Mouse (Mus musculus) kidney, embryonic 15.5 days (tissue): ENCODE measurements around the gene Acadm. TPM values are rescaled to one million over a fixed set of nuclear protein-coding genes. Genes with fewer than 3 reads are reported as not detected.

Source experiments
- ATAC-seq: fragments of 200-750 bp; cut with Nextera tagmentation; replicated peaks from 2 replicates; pipeline ENCODE4 v1.8.0; 2017; ENCODE audit warnings: moderate TSS enrichment; ENCODE audit not compliant: low FRiP score
- H3K27ac ChIP-seq: fragments of 300-500 bp; sonication (generic); 2 replicates; pipeline ENCODE4 v1.5.1; 2015; ENCODE audit warnings: mild to moderate bottlenecking, inconsistent platforms
- H3K27me3 ChIP-seq: fragments of 300-500 bp; sonication (generic); 2 replicates; pipeline ENCODE4 v1.6.1; 2015; ENCODE audit warnings: inconsistent platforms
- H3K36me3 ChIP-seq: fragments of 300-500 bp; sonication (generic); 2 replicates; pipeline ENCODE4 v1.6.1; 2015; ENCODE audit warnings: inconsistent platforms
- H3K4me1 ChIP-seq: fragments of 300-500 bp; sonication (generic); 2 replicates; pipeline ENCODE4 v1.6.1; 2015; ENCODE audit warnings: inconsistent platforms
- H3K4me2 ChIP-seq: fragments of 300-500 bp; sonication (generic); 2 replicates; pipeline ENCODE4 v1.6.1; 2015; ENCODE audit warnings: moderate library complexity, mild to moderate bottlenecking, inconsistent platforms
- H3K4me3 ChIP-seq: fragments of 300-500 bp; sonication (generic); replicated peaks from 2 replicates; pipeline ENCODE4 v1.5.1; 2015; ENCODE audit warnings: mild to moderate bottlenecking, inconsistent platforms
- H3K9ac ChIP-seq: fragments of 300-500 bp; sonication (generic); 2 replicates; pipeline ENCODE4 v1.6.1; 2015; ENCODE audit warnings: mild to moderate bottlenecking, inconsistent platforms
- H3K9me3 ChIP-seq: fragments of 300-500 bp; sonication (generic); replicated peaks from 2 replicates; pipeline ENCODE4 v1.6.1; 2016; ENCODE audit warnings: inconsistent platforms
- WGBS: fragments of 180-500 bp; shearing (Covaris S2); methylation state at CpG from one replicate; pipeline ENCODE4 v1.1.7; 2015; ENCODE audit warnings: mixed read lengths; 5-methylcytosine and 5-hydroxymethylcytosine counted together
- polyA plus RNA-seq: library from polyadenylated mRNA; unstranded; fragments of >200 nt; fragmentation: Nextera tagmentation; extraction: Ambion mirVana; gene quantifications from 2 replicates; pipeline ENCODE4 v1.2.1, GENCODE M21; 2015

Acadm gene
- polyA plus RNA-seq, 1 experiment from 2014 or later = 122 TPM

DNA sequence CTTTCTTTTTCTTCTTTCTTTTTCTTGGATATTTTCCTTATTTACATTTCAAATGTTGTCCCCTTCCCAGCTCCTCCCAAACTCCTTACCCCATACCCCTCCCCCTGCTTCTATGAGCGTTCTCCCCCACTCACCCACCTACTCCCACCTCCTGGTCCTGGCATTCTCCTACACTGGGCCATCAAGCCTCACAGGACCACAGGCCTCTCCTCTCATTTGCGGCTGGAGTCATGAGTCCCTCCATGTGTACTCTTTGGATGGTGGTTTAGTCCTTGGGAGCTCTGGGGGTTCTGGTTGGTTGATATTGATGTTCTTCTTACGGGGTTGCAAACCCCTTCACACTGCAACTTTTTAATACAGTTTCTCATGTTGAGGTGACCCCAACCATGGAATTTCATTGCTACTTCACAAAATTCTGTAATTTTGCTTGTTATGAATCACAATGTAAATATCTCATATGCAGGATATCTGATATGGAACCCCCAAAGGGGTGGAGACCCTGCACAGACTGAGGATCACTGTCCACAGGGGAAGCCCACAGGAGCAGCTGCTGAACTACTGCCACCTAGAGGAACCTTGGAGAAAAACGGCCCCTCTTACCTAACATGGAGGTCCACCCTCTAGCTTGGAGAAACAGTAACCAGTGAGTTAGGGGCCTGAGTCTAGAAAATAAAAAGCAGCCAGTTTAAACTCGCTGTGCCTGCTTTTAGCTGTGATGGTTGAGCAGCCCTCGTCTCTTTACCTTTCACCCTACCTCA, 17.4 kb upstream of the Acadm start:
- Histone ChIP-seq H3K4me3 (no peak overlapping the region), H3K4me2 (no peak overlapping the region), H3K4me1 (0 out of 2 replicates have a peak, but pooled peaks cover 4% of the 10 kb centered on the region), H3K9ac (no peak overlapping the region), H3K27ac (no peak overlapping the region), H3K36me3 (no peaks in the 10 kb centered on the region), H3K9me3 (no peaks in the 10 kb centered on the region), H3K27me3 (no peaks in the 10 kb centered on the region)
- 0 out of 2 replicates have a peak, but pooled peaks have one; percentile 50 for ATAC-seq
- 69% methylated on average over 6 of the region's 6 CpGs for WGBS

DNA sequence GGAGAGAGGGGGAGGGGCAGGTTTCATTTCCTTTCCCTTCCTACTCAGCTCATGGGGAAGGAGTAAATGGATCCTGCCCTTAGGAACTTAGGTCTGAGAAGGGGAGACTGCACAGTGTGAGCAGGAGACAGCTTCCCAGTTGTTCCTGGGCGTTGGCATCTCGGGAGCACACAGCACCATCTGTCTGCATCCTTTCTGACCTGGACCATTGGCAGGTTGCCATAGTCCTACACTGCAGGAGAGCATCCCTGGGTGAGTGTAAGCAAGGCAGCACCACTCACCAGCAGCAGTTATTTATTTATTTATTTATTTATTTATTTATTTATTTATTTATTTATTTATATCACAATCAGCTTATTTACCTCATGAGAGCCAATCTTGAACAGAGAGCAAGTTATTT, 16.5 kb upstream of the Acadm start:
- no peak overlapping the region for H3K4me2 ChIP-seq
- no peaks in the 10 kb centered on the region for H3K27me3 ChIP-seq
- H3K36me3 ChIP-seq = no peaks in the 10 kb centered on the region
- H3K4me3 ChIP-seq = no peak overlapping the region
- 0 out of 2 replicates have a peak, but pooled peaks cover 4% of the 10 kb centered on the region for H3K4me1 ChIP-seq
- ATAC-seq = no peak
- H3K27ac ChIP-seq = no peak overlapping the region
- no peak overlapping the region for H3K9ac ChIP-seq
- H3K9me3 ChIP-seq = no peaks in the 10 kb centered on the region
- WGBS = 58% methylated on average over 2 of the region's 2 CpGs

DNA sequence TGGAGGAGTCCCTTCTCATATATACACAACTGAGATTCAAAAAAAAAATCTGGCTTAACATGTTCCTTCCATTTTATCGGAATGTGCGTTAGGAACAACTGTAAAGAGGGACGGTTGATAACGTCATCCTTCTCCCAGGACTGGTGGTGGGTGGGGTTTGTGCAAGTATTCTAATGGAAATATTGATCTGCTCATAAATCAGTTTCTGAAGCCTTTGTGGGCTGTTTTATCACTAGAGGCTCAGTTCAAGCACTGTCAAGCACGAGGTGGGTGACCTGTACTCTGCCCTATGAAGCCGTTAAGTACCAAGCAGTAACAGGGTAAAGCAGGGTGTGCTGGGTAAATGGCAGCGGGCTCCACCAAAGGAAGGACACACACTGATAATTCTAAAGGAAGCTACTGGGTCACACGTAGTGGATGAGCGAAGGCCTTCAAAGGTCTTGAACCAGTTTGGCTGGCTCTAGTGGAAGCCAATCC, 15.3 kb upstream of the Acadm start:
- no peaks in the 10 kb centered on the region for H3K9me3 ChIP-seq
- H3K27me3 ChIP-seq = no peaks in the 10 kb centered on the region
- no peak overlapping the region for H3K27ac ChIP-seq
- H3K36me3 ChIP-seq = no peaks in the 10 kb centered on the region
- no peak overlapping the region for H3K4me3 ChIP-seq
- WGBS = 76% methylated on average over 9 of the region's 9 CpGs
- H3K4me2 ChIP-seq = no peak overlapping the region
- no peaks in the 10 kb centered on the region for H3K4me1 ChIP-seq
- no peak overlapping the region for H3K9ac ChIP-seq
- no peak; the same call in 1 of the 2 replicates for ATAC-seq

DNA sequence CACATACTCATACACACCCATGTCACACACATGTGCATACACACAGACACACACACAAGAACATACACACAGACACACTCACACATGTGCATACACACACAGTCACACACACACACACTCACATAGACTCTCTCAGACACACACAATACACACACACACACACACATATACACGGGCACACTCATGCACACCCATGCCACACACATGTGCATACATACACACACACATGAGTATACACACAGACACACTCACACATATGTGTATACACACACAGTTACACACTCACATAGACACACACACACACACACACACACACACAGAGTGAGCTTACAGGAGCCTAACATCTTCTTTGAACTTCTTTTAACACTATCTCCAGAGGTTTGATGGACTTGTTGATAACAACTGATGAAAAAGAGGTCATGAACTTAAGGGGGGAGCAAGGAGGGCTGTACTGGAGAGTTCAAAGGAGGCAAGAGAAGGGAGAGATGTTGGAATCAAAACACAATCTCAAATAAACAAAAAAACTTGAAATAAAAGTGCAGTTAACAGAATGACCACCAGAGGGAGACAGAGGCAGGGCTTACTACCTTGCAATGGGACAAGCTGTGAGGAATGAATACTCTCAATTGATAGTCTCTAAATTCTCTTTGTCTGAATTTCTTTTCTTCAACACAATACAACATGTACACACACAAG, 14.8 kb upstream of the Acadm start:
- no peaks in the 10 kb centered on the region for H3K36me3 ChIP-seq
- no peak overlapping the region for H3K4me3 ChIP-seq
- WGBS = 100% methylated on average over 1 of the region's 1 CpGs
- no peaks in the 10 kb centered on the region for H3K4me1 ChIP-seq
- no peaks in the 10 kb centered on the region for H3K27me3 ChIP-seq
- no peak overlapping the region for H3K4me2 ChIP-seq
- H3K9me3 ChIP-seq = no peaks in the 10 kb centered on the region
- H3K27ac ChIP-seq = no peak overlapping the region
- peak; percentile 26; the same call in 1 of the 2 replicates for ATAC-seq
- H3K9ac ChIP-seq = no peak overlapping the region

DNA sequence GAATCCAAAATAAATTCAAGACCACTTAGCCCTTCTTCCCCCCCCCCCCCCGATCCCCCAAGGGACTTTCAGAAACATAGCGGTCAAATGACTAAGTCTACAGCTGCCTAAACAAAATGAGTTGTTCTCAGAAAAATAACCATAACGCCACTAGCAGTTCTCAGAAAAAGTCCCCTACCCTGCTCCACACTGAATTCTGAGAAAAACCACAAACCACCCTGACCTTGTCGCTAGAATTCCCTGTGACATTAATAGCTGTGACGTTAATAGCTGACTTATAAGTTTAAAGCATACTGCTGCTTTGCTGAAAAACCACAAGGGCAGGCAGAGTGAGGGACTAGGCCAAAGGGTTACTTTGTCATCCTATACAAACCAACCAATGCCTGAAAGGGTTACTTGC, 13.5 kb upstream of the Acadm start:
- 88% methylated on average over 5 of the region's 5 CpGs for WGBS
- H3K4me3 ChIP-seq = no peak overlapping the region
- H3K27ac ChIP-seq = no peak overlapping the region
- no peak for ATAC-seq
- no peak overlapping the region for H3K4me2 ChIP-seq
- H3K9ac ChIP-seq = no peak overlapping the region
- H3K36me3 ChIP-seq = no peaks in the 10 kb centered on the region
- no peaks in the 10 kb centered on the region for H3K9me3 ChIP-seq
- no peaks in the 10 kb centered on the region for H3K27me3 ChIP-seq
- no peaks in the 10 kb centered on the region for H3K4me1 ChIP-seq

DNA sequence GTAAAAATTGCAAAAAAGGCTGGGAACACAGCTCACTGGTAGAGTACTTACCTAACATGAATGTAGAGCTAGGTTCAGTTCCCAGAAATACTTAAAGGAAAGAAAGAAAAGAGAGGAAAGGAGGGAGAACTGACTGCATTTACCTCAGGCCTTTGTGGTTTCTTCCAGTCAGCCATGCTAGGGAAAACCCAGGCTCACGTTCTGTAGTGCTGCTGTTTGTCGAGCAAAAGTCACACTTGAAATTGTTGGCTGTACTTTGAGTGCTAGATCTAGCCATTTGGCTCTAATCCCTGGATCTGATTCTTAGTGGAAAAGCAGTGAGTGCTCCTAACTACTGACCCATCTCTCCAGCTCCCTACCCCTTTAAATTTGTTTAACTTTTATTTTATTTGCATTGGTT, 3.7 kb upstream of the Acadm start:
- Histone ChIP-seq H3K9ac (no peak overlapping the region), H3K9me3 (no peaks in the 10 kb centered on the region), H3K4me1 (peaks cover 9% of the 10 kb centered on the region), H3K27ac (no peak overlapping the region), H3K4me2 (no peak overlapping the region), H3K27me3 (no peaks in the 10 kb centered on the region), H3K4me3 (no peak overlapping the region), H3K36me3 (no peaks in the 10 kb centered on the region)
- whole genome bisulfite sequencing = 60% methylated on average over 2 of the region's 2 CpGs
- no peak for ATAC-seq

DNA sequence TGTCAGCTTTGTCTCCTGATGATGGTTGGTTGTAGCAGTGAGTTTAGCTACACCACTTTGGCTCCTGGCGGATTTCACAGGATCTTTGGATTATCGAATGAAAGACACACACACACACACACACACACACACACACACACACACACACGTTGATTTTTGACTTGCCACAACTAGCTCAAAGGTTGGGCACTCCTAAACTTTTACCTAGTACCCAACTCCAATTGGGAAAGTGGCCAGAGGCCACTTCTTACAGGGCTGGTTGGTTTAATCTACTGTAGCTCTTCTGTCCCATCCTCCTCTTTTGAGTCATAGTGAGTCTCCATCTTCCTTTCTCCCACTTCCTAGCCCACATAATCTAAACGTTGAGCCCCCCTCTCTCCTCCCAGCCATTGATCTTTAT, 2.8 kb upstream of the Acadm start:
- Histone ChIP-seq H3K9me3 (no peaks in the 10 kb centered on the region), H3K27me3 (no peaks in the 10 kb centered on the region), H3K36me3 (no peaks in the 10 kb centered on the region), H3K4me2 (no peak overlapping the region), H3K27ac (no peak overlapping the region), H3K4me1 (peaks cover 18% of the 10 kb centered on the region), H3K4me3 (no peak overlapping the region), H3K9ac (no peak overlapping the region)
- 79% methylated on average over 4 of the region's 4 CpGs for WGBS
- no peak for ATAC-seq

DNA sequence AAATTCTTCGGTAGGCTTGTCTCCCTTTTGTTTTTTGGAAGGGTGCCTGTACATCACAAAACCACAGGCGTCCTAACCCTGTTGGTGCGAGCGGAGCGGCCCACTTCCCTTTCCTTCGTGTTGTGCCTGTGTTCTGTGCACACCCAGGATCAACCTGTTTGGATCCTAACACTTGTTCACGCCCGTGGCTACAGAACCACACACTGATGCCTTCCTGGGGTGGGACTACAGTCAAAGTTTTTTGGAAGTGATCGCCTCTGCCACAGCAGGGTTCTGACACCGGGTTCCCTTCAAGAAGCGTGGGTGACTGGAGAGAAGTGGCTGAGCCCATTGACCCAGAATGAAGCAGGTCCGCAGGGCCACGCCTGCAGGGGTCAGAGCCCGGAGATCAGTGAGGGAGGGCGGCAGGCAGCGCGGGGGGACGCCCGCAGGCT, 514 bp downstream of the Acadm start:
- peak overlapping the region; percentile 79 for H3K9ac ChIP-seq
- H3K36me3 ChIP-seq = peaks cover 27% of the 10 kb centered on the region
- peaks cover 18% of the 10 kb centered on the region for H3K4me1 ChIP-seq
- no peaks in the 10 kb centered on the region for H3K27me3 ChIP-seq
- peak; percentile 75 for ATAC-seq
- H3K27ac ChIP-seq = peak overlapping the region; percentile 92
- WGBS = under 1% methylated on average over 19 of the region's 19 CpGs
- peak overlapping the region; percentile 74 for H3K4me2 ChIP-seq
- H3K4me3 ChIP-seq = peak overlapping the region; percentile 90
- H3K9me3 ChIP-seq = no peaks in the 10 kb centered on the region

DNA sequence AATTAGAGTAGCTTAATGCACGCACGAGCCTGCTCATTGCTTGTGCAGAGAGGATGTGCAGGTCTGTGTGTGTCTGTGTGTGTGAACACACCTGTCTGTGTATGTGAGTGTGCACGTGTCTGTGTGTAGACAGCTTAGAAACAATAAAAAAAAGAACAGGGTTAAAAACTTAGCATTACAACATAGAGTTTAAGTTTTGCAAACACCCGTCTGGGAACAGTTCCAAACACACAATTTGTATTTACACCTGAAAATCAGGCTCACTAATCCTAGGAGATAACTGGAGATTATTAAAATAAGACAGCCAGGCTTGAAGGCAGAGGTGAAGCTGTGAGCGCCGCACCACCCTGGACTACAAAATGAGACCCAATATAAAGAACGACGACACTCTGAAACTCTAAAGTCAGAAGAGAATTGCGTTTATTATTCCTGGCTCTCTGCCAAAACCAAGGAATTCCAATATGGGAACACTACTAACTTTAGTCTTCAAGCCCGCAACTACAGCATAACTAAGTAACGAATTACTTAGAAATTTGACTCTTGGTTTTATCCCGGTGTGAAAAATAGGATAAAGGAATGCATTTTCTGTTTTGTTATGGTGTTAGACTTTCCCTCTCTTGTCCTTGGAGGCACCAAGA, 1.3 kb downstream of the Acadm start:
- Histone ChIP-seq H3K4me1 (peaks cover 18% of the 10 kb centered on the region), H3K36me3 (peaks cover 34% of the 10 kb centered on the region), H3K9ac (peak overlapping the region; percentile 79), H3K27ac (peak overlapping the region; percentile 92), H3K4me2 (peak overlapping the region; percentile 74), H3K27me3 (no peaks in the 10 kb centered on the region), H3K9me3 (no peaks in the 10 kb centered on the region), H3K4me3 (peak overlapping the region; percentile 90)
- WGBS = 26% methylated on average over 12 of the region's 12 CpGs
- no peak for ATAC-seq

DNA sequence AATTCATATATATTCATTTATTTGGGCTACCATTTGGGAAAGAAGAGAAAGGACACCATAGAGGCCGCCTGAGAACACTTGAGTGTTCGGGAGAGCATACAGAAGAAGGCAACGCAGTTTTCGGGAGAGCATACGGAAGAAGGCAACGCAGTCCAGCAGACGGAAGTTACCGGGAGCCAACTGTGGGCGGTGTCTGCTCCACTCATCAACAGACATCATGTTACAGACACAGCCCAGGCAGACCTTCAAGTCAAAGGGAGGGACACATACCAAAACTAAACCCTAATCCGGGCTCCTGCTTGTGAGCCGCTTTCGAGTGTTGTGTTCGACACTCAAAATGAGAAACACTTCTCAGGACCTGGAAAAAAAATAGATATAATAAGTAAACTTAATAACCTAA, 2.8 kb downstream of the Acadm start:
- H3K27ac ChIP-seq = no peak overlapping the region
- H3K4me2 ChIP-seq = no peak overlapping the region
- H3K4me3 ChIP-seq = no peak overlapping the region
- peaks cover 20% of the 10 kb centered on the region for H3K4me1 ChIP-seq
- H3K27me3 ChIP-seq = no peaks in the 10 kb centered on the region
- no peak for ATAC-seq
- no peaks in the 10 kb centered on the region for H3K9me3 ChIP-seq
- H3K36me3 ChIP-seq = peaks cover 50% of the 10 kb centered on the region
- H3K9ac ChIP-seq = no peak overlapping the region
- WGBS = 90% methylated on average over 13 of the region's 13 CpGs

DNA sequence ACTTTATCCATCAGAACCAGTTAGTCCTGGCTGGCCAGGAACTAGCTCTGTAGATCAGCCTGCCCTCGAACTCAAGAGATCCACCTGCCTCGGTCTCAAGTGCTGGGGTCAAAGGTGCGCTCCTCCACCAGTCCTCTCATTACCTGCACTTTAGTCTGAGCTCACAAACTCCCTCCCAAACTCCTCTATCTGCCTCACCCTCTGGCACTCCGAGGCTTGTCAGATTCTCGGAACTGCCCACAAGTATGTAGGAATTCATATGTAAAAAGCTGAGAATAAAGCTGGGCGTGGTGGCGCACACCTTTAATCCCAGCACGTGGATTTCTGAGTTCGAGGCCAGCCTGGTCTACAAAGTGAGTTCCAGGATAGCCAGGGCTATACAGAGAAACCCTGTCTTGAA, 3.9 kb downstream of the Acadm start:
- no peak for ATAC-seq
- Histone ChIP-seq H3K27me3 (no peaks in the 10 kb centered on the region), H3K4me1 (peaks cover 20% of the 10 kb centered on the region), H3K4me3 (no peak overlapping the region), H3K9me3 (no peaks in the 10 kb centered on the region), H3K9ac (no peak overlapping the region), H3K4me2 (no peak overlapping the region), H3K27ac (no peak overlapping the region), H3K36me3 (peaks cover 59% of the 10 kb centered on the region)
- WGBS = 94% methylated on average over 9 of the region's 9 CpGs

DNA sequence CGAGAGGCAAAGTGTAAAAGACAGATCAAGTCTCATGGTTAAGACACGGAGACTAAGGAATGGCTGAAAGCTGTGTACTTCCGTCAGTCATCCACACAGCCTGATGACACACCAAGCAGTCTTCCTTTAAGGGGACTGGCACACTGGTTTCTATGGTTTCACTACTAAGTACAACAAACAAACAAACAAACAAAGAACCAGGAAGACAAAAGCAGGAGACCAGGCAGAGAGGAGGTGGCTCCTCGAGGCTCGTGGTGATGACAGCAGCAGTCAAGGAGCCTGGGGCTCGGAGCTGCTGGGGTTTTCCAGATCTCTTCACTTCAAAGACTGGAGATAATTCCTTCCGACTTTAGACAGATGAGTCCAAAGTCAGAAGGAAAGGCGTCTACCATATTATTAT, 4.4 kb downstream of the Acadm start:
- H3K36me3 ChIP-seq = peaks cover 64% of the 10 kb centered on the region
- WGBS = 94% methylated on average over 8 of the region's 8 CpGs
- no peaks in the 10 kb centered on the region for H3K9me3 ChIP-seq

More for the DNA sequence above, 4.4 kb downstream of the Acadm start:
- Histone ChIP-seq H3K4me1 (peaks cover 17% of the 10 kb centered on the region), H3K4me3 (no peak overlapping the region), H3K27me3 (no peaks in the 10 kb centered on the region), H3K9ac (no peak overlapping the region), H3K4me2 (no peak overlapping the region), H3K27ac (no peak overlapping the region)
- ATAC-seq = no peak
